Mouse (Mus musculus): ENCODE data around the gene Natd1.
A peak's percentile ranks its signal among the peaks of the same experiment; 100 is the strongest.
"Not testable (repeated sequence)": the region's sequence is repeated elsewhere in the genome, so short reads cannot be mapped to it uniquely, and the experiment has no call there.

Natd1 gene

GRCm38 (mm10) chr11:60882386-60882785 lies 32.2 kb downstream of the Natd1 start:
- DNase-seq, result no peak

- no peak for DNase-seq
Observed at GRCm38 (mm10) chr11:60880559-60880958, 34.0 kb downstream of the Natd1 start.

- peak; percentile 14 to 42 for DNase-seq
Observed at GRCm38 (mm10) chr11:60879423-60879822, 35.1 kb downstream of the Natd1 start.

- DNase-seq, result peak; percentile 89 to 90
Observed at GRCm38 (mm10) chr11:60878675-60879294, 35.8 kb downstream of the Natd1 start, which contains the start of gene Tmem11. Tmem11 (minus strand) TSS chr11:60879272.

- DNase-seq, result no peak
Observed at GRCm38 (mm10) chr11:60878056-60878612, 36.4 kb downstream of the Natd1 start.

- no peak for DNase-seq
Observed at GRCm38 (mm10) chr11:60873101-60873500, 41.4 kb downstream of the Natd1 start.

GRCm38 (mm10) chr11:60871409-60871808 lies 43.1 kb downstream of the Natd1 start:
- DNase-seq, result no peak

- DNase-seq, result not testable (repeated sequence)
Observed at GRCm38 (mm10) chr11:60869471-60869870, 45.1 kb downstream of the Natd1 start.

GRCm38 (mm10) chr11:60867904-60868303 lies 46.6 kb downstream of the Natd1 start:
- no peak for DNase-seq

GRCm38 (mm10) chr11:60867456-60867855 lies 47.1 kb downstream of the Natd1 start:
- no peak for DNase-seq

GRCm38 (mm10) chr11:60866021-60866420 lies 48.5 kb downstream of the Natd1 start:
- DNase-seq, result no peak

GRCm38 (mm10) chr11:60864916-60865315 lies 49.6 kb downstream of the Natd1 start:
- DNase-seq, result no peak

- no peak for DNase-seq
Observed at GRCm38 (mm10) chr11:60864166-60864565, 50.4 kb downstream of the Natd1 start.

GRCm38 (mm10) chr11:60863196-60863595 lies 51.4 kb downstream of the Natd1 start:
- DNase-seq, result no peak

GRCm38 (mm10) chr11:60861993-60862392 lies 52.6 kb downstream of the Natd1 start:
- no peak for DNase-seq

- DNase-seq, result no peak
Observed at GRCm38 (mm10) chr11:60856587-60856986, 58.0 kb downstream of the Natd1 start.
